Mouse (Mus musculus): ENCODE data around the gene Cnnm2.

The Cnnm2 gene

GRCm38 (mm10) chr19:46886826-46887225 is 125.4 kb downstream of the Cnnm2 start:
- no peak for DNase-seq (ENCODE audit: low read depth, low spot score)

GRCm38 (mm10) chr19:46887811-46888527 is 126.6 kb downstream of the Cnnm2 start:
- no peak for DNase-seq (ENCODE audit: low read depth, low spot score)

- no peak for DNase-seq (ENCODE audit: low read depth, low spot score)
Observed at GRCm38 (mm10) chr19:46889666-46890065, 128.3 kb downstream of the Cnnm2 start.

- no peak for DNase-seq (ENCODE audit: low read depth, low spot score)
Observed at GRCm38 (mm10) chr19:46890657-46891056, 129.3 kb downstream of the Cnnm2 start.

GRCm38 (mm10) chr19:46892856-46893255 is 131.5 kb downstream of the Cnnm2 start:
- DNase-seq (ENCODE audit: low read depth, low spot score), result no peak

GRCm38 (mm10) chr19:46893484-46893883 is 132.1 kb downstream of the Cnnm2 start:
- DNase-seq (ENCODE audit: low read depth, low spot score), result no peak

GRCm38 (mm10) chr19:46897135-46897534 is 135.7 kb downstream of the Cnnm2 start:
- DNase-seq (ENCODE audit: low read depth, low spot score), result no peak

- DNase-seq (ENCODE audit: low read depth, low spot score), result no peak
Observed at GRCm38 (mm10) chr19:46898222-46898621, 136.8 kb downstream of the Cnnm2 start.

GRCm38 (mm10) chr19:46899306-46899705 is 137.9 kb downstream of the Cnnm2 start:
- DNase-seq (ENCODE audit: low read depth, low spot score), result no peak

- DNase-seq (ENCODE audit: low read depth, low spot score), result no peak
Observed at GRCm38 (mm10) chr19:46899871-46900270, 138.5 kb downstream of the Cnnm2 start.

GRCm38 (mm10) chr19:46900786-46901185 is 139.4 kb downstream of the Cnnm2 start:
- no peak for DNase-seq (ENCODE audit: low read depth, low spot score)

GRCm38 (mm10) chr19:46901323-46901722 is 139.9 kb downstream of the Cnnm2 start:
- no peak for DNase-seq (ENCODE audit: low read depth, low spot score)

GRCm38 (mm10) chr19:46903379-46903778 is 142.0 kb downstream of the Cnnm2 start:
- no peak for DNase-seq (ENCODE audit: low read depth, low spot score)

GRCm38 (mm10) chr19:46904907-46905306 is 143.5 kb downstream of the Cnnm2 start:
- no peak for DNase-seq (ENCODE audit: low read depth, low spot score)

- DNase-seq (ENCODE audit: low read depth, low spot score), result no peak
Observed at GRCm38 (mm10) chr19:46905383-46905782, 144.0 kb downstream of the Cnnm2 start.

GRCm38 (mm10) chr19:46905971-46906370 is 144.6 kb downstream of the Cnnm2 start:
- DNase-seq (ENCODE audit: low read depth, low spot score), result no peak

- DNase-seq (ENCODE audit: low read depth, low spot score), result no peak
Observed at GRCm38 (mm10) chr19:46908207-46908606, 146.8 kb downstream of the Cnnm2 start.

- DNase-seq (ENCODE audit: low read depth, low spot score), result no peak
Observed at GRCm38 (mm10) chr19:46908977-46909376, 147.6 kb downstream of the Cnnm2 start.

- DNase-seq (ENCODE audit: low read depth, low spot score), result no peak
Observed at GRCm38 (mm10) chr19:46911492-46911891, 150.1 kb downstream of the Cnnm2 start.

- no peak for DNase-seq (ENCODE audit: low read depth, low spot score)
Observed at GRCm38 (mm10) chr19:46913626-46914025, 152.2 kb downstream of the Cnnm2 start.

GRCm38 (mm10) chr19:46915406-46916080 is 154.1 kb downstream of the Cnnm2 start:
- DNase-seq (ENCODE audit: low read depth, low spot score), result no peak

- no peak for DNase-seq (ENCODE audit: low read depth, low spot score)
Observed at GRCm38 (mm10) chr19:46920571-46920970, 159.2 kb downstream of the Cnnm2 start.

- no peak for DNase-seq (ENCODE audit: low read depth, low spot score)
Observed at GRCm38 (mm10) chr19:46926357-46926756, 165.0 kb downstream of the Cnnm2 start.
